Mouse (Mus musculus) liver, postnatal 0 days (tissue): ENCODE data around the gene Smarca4. TPM values are rescaled to one million over a fixed set of nuclear protein-coding genes. Genes with fewer than 3 reads are reported as not detected.
A peak's percentile ranks its signal among the peaks of the same experiment; 100 is the strongest.

Source experiments
- ATAC-seq: fragments of 200-750 bp; cut with Nextera tagmentation; 2 replicates; pipeline ENCODE4 v1.8.0; 2017; ENCODE audit warnings: mild to moderate bottlenecking, moderate library complexity
- DNase-seq: peaks from one replicate; pipeline ENCODE4 v3.0.0-alpha.2; 2016
- H3K27ac ChIP-seq: fragments of 300-500 bp; sonication (generic); 2 replicates; pipeline ENCODE4 v1.5.1; 2014; ENCODE audit warnings: antibody characterized with exemption, moderate library complexity, mild to moderate bottlenecking, low read depth
- H3K27me3 ChIP-seq: fragments of 300-500 bp; sonication (generic); 2 replicates; pipeline ENCODE4 v1.6.1; 2014; ENCODE audit warnings: low read length, control low read depth, mixed read lengths; ENCODE audit not compliant: insufficient read depth
- H3K36me3 ChIP-seq: fragments of 300-500 bp; sonication (generic); replicated peaks from 2 replicates; pipeline ENCODE4 v1.6.1; 2014; ENCODE audit warnings: mild to moderate bottlenecking, control low read depth, low read length, moderate library complexity, mixed read lengths; ENCODE audit not compliant: insufficient read depth
- H3K4me1 ChIP-seq: fragments of 300-500 bp; sonication (generic); 2 replicates; pipeline ENCODE4 v1.6.1; 2014; ENCODE audit warnings: antibody characterized with exemption, mild to moderate bottlenecking, control low read depth; ENCODE audit not compliant: insufficient read depth
- H3K4me2 ChIP-seq: fragments of 300-500 bp; sonication (generic); 2 replicates; pipeline ENCODE4 v1.6.1; 2014; ENCODE audit warnings: low read depth, mild to moderate bottlenecking, low read length, moderate library complexity, mixed read lengths
- H3K4me3 ChIP-seq: fragments of 300-500 bp; sonication (generic); 2 replicates; pipeline ENCODE4 v1.5.1; 2014; ENCODE audit warnings: low read depth, low read length
- H3K9ac ChIP-seq: fragments of 300-500 bp; sonication (generic); replicated peaks from 2 replicates; pipeline ENCODE4 v1.6.1; 2014; ENCODE audit warnings: mild to moderate bottlenecking, moderate library complexity
- H3K9me3 ChIP-seq: fragments of 300-500 bp; sonication (generic); 2 replicates; pipeline ENCODE4 v1.6.1; 2016; ENCODE audit warnings: mild to moderate bottlenecking, control low read depth, low read length, mixed read lengths
- CTCF ChIP-seq: sonication (generic); IDR thresholded peaks from 2 replicates; pipeline ENCODE4 v1.5.1; 2016; ENCODE audit warnings: antibody characterized with exemption, low read depth
- EP300 ChIP-seq: IDR thresholded peaks from 2 replicates; pipeline ENCODE4 v1.6.1; 2016; ENCODE audit warnings: antibody characterized with exemption, low read depth, mild to moderate bottlenecking
- WGBS: fragments of 180-500 bp; shearing (Covaris S2); extraction: QIAGEN DNeasy Blood & Tissue Kit; methylation state at CpG from one replicate; pipeline ENCODE4 v1.1.7; 2014; ENCODE audit not compliant: insufficient replicate concordance; 5-methylcytosine and 5-hydroxymethylcytosine counted together
- polyA plus RNA-seq: library from polyadenylated mRNA; unstranded; fragments of >200 nt; fragmentation: Nextera tagmentation; extraction: Ambion mirVana; gene quantifications from 2 replicates; pipeline ENCODE4 v1.2.1, GENCODE M21; 2015

The Smarca4 gene
- polyA plus RNA-seq, 1 experiment from 2014 or later = 14.3 TPM

DNA sequence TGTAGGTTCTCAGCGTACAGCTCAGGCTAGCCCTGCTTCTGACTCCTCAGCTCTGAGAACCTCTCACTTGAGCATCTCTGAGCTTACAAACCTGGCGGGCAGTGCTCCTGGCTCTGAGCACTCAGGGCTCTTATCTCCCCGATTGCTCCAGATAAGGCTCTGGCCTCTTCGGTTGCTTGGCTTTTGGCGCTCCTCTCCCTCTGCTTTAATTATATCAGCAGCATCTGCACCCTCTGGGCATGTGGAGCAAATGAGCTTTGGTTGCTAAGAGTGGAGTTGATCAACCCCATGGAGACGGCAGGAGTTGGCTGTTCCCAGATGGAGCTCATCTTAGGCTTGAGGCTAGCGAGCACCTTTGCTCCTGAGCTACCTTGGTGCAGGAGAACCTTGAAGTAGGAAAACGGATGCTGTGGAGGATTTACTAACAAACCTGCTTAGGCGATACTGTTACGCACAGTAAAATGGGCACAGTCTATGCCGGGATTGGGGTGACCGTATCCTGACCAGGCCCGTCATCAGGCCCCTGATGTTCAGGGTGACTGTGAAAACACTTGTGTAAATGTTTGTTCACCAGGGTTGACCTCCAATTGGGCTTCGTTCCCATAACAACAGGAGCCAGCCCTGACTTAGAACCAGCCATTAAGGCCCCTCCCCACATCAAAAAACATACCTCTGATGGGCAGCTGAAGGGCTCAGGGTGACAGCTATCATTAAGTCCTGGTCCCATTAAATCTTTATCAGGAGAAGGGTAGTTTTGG, 110.4 kb downstream of the Smarca4 start:
- peaks cover 11% of the 10 kb centered on the region; the same call in 1 of the 2 replicates for H3K36me3 ChIP-seq
- H3K9me3 ChIP-seq = no peaks in the 10 kb centered on the region
- peak overlapping the region; percentile 96 for H3K27ac ChIP-seq
- ATAC-seq (peak; percentile 16), DNase-seq (no peak)
- TF ChIP-seq CTCF = no peak
- no peak for TF ChIP-seq EP300
- H3K4me3 ChIP-seq = peak overlapping the region; percentile 77
- no peaks in the 10 kb centered on the region for H3K27me3 ChIP-seq
- peak overlapping the region; percentile 81 for H3K9ac ChIP-seq
- peak overlapping the region; percentile 95 for H3K4me2 ChIP-seq
- peaks cover 43% of the 10 kb centered on the region for H3K4me1 ChIP-seq
- 59% methylated on average over 14 of the region's 14 CpGs for WGBS

DNA sequence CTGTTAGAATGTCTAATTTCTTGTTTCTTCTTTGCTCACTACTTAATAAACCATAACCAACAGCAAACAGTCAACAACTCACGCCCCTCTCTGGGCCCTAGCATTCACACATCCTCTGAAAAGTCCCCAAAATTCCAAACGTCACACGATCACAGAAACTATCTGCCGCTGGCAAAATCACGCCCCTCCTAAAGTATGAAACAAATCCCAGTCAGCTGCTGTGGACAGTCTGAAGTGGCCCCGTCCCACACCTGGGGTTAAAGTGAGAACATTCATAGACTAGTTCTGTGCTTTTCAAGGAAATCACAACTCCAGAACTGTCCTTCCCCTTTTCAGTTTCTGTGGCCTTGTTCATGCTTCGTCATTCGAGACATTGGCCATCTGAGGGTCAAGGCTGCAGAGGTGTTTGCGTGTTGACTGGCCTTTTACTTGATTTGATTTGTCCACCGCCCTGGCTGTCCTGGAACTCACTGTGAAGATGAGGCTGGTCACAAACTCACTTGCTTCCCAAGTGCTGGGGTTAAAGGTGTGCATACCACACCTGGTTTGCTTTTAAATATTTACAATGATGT, 112.4 kb downstream of the Smarca4 start:
- H3K4me2 ChIP-seq = no peak overlapping the region
- TF ChIP-seq EP300 (no peak), CTCF (no peak)
- no peak overlapping the region for H3K9ac ChIP-seq
- ATAC-seq (no peak), DNase-seq (no peak)
- H3K27ac ChIP-seq = peak overlapping the region; percentile 96
- 64% methylated on average over 10 of the region's 10 CpGs for WGBS
- H3K4me1 ChIP-seq = peaks cover 43% of the 10 kb centered on the region
- H3K27me3 ChIP-seq = no peaks in the 10 kb centered on the region
- no peaks in the 10 kb centered on the region for H3K9me3 ChIP-seq
- no peak overlapping the region for H3K4me3 ChIP-seq
- H3K36me3 ChIP-seq = peaks cover 27% of the 10 kb centered on the region

DNA sequence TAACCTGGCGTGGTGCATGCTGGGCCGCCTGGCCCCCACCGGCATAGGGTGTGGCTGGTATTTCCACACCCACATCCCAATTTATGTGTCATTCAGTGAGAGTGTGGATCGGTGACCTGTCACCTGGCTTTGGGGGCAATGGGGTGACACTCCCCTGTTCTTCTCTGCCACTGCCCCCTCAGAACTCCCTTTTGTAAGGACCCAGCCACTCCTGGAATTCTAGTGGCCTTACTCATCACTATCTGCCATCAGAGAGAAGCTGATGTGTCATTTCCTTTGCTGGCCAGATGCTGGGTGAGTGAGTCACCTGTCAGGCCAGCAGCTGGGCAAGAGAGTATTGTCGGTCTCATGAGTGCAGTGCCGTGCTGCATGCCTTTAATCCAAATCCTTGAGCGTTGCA, 113.3 kb downstream of the Smarca4 start:
- H3K9ac ChIP-seq = no peak overlapping the region
- H3K4me2 ChIP-seq = no peak overlapping the region
- H3K27ac ChIP-seq = peak overlapping the region; percentile 96
- H3K9me3 ChIP-seq = no peaks in the 10 kb centered on the region
- no peak for ATAC-seq
- peaks cover 36% of the 10 kb centered on the region for H3K36me3 ChIP-seq
- no peak overlapping the region for H3K4me3 ChIP-seq
- no peaks in the 10 kb centered on the region for H3K27me3 ChIP-seq
- DNase-seq = no peak
- 75% methylated on average over 7 of the region's 7 CpGs for WGBS
- H3K4me1 ChIP-seq = peaks cover 43% of the 10 kb centered on the region
- TF ChIP-seq EP300 = no peak
- no peak for TF ChIP-seq CTCF

DNA sequence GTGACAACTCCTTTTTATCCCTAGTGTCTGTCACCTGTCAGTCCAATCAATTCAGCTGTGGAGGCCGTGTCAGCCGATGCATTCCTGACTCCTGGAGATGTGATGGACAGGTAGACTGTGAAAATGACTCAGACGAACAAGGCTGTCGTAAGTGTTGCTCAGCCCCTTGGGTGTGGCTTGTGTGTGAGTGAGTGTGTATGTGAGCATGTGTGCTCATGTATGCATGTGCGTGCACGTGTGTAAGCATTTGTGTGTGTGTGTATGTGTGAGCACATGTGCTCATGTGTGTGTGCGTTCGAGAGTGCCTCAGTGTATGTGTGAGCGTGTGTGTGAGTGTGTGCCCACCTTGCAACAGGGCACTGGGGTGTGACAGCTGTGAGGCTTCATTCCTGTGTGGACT, 116.3 kb downstream of the Smarca4 start:
- TF ChIP-seq CTCF (no peak), EP300 (no peak)
- no peak for DNase-seq
- Histone ChIP-seq H3K9me3 (no peaks in the 10 kb centered on the region), H3K9ac (no peak overlapping the region), H3K4me3 (no peak overlapping the region), H3K27me3 (no peaks in the 10 kb centered on the region), H3K36me3 (peaks cover 59% of the 10 kb centered on the region), H3K4me2 (no peak overlapping the region), H3K27ac (no peak overlapping the region), H3K4me1 (peaks cover 26% of the 10 kb centered on the region)
- 89% methylated on average over 9 of the region's 9 CpGs for WGBS
- ATAC-seq = no peak

- no peak overlapping the region for H3K9ac ChIP-seq
- no peaks in the 10 kb centered on the region for H3K9me3 ChIP-seq
- no peak for ATAC-seq
- H3K4me2 ChIP-seq = no peak overlapping the region
- H3K27ac ChIP-seq = no peak overlapping the region
- H3K36me3 ChIP-seq = peaks cover 70% of the 10 kb centered on the region
- peaks cover 16% of the 10 kb centered on the region for H3K4me1 ChIP-seq
- DNase-seq = no peak
- H3K4me3 ChIP-seq = no peak overlapping the region
- H3K27me3 ChIP-seq = no peaks in the 10 kb centered on the region
- TF ChIP-seq CTCF (no peak), EP300 (no peak)
- WGBS = 93% methylated on average over 17 of the region's 17 CpGs
Measured at GRCm38 (mm10) chr9:21733446-21733845, 117.5 kb downstream of the Smarca4 start.

DNA sequence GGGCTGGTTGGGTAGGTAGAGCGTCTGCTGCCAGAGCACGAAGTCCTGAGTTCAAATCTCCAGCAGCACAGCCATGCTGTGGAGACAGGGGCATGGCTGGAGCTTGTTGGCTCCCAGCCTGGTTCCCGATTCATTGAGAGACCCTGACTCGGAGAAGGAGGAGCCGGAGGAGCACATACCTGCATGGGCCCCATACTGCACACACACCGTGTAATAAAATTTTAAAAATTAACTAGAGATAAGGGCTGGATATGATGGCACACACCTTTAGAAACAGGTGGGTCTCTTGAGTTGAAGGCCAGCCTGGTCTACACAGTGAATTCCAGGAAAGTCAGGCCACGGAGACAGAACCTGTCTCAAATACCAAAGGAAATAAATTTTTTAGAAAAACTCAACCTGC, 118.0 kb downstream of the Smarca4 start:
- Histone ChIP-seq H3K4me3 (no peak overlapping the region), H3K27me3 (no peaks in the 10 kb centered on the region), H3K4me2 (no peak overlapping the region), H3K9ac (no peak overlapping the region), H3K36me3 (peaks cover 73% of the 10 kb centered on the region), H3K27ac (no peak overlapping the region), H3K9me3 (no peaks in the 10 kb centered on the region), H3K4me1 (peaks cover 11% of the 10 kb centered on the region)
- no peak for TF ChIP-seq CTCF
- TF ChIP-seq EP300 = no peak
- DNase-seq = no peak
- WGBS = 92% methylated on average over 7 of the region's 7 CpGs
- ATAC-seq = no peak
